ENCODE assay signal across 11 mouse cellular contexts in the genomic region with DNA sequence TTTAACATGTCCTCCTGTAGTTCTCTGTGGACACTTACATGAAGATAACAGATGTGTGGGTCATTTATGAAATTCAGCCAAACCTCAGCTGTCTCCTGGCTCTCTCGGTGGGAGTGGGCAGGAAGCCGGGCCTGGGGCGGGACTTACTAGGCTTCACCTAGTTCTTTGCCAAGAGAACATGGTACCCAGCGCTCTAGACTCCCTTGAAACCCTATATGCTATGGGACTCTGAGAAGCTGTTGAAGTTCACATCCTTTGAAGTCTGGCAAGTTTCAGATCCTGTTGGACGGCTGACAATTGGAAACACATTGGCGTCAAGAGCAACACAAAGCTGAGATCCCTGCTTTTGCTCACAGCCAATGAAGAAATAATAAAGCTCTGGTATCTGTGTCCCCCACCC. TPM values are rescaled to one million over a fixed set of nuclear protein-coding genes. Genes with fewer than 3 reads are reported as not detected.
DNase-seq lines count a peak whose midpoint lies in the region; ATAC-seq lines count a peak whose summit lies in the region.
"Had no signal": no experiment of that assay in that cellular context is flagged by ENCODE, and none has a peak within 500 bp of the region (broad histone marks: within the 10 kb centered on the region; RNA-seq: fewer than 3 reads in every experiment).

No protein-coding gene starts in this region.

- WGBS in limb, embryonic 11.5 days, result 21% methylated on average over 6 of the region's 6 CpGs

- no peak overlapping the region for H3K4me2 ChIP-seq in limb, embryonic 11.5 days (ENCODE audit: low read depth, severe bottlenecking)

- ATAC-seq in limb, embryonic 11.5 days (ENCODE audit: insufficient number of reproducible peaks, low FRiP score, low TSS enrichment, low read depth), result peak; percentile 70; the same call in 1 of the 2 replicates
- ATAC-seq in inflammation-experienced regulatory T-cells, adult 6 months, result no peak

- DNase-seq in left cerebral cortex, postnatal 10 days (ENCODE audit: extremely low spot score in 1 of 2, low spot score in 2 of 2), result peak; percentile 19 to 43
- DNase-seq in left cerebral cortex, adult 8-10 months (ENCODE audit: low spot score in 2 of 2), result no peak
- peak; percentile 24 for DNase-seq in brain, embryonic 18.5 days (ENCODE audit: low read depth, low spot score)
- peak; percentile 29 for DNase-seq in gastrocnemius, postnatal 25 days
- DNase-seq in limb, embryonic 11.5 days (ENCODE audit: low spot score), result peak; percentile 38
- DNase-seq in cerebellum, adult 9-11 months, result no peak
- DNase-seq in ovary, postnatal 36 days (ENCODE audit: low spot score), result no peak
- DNase-seq: liver had no signal

- no peak overlapping the region for H3K9ac ChIP-seq in limb, embryonic 11.5 days (ENCODE audit: low read length)

- H3K4me1 ChIP-seq in limb, embryonic 11.5 days (ENCODE audit: control insufficient read depth, insufficient read depth, low read length), result peaks cover 4% of the 10 kb centered on the region; the same call in 1 of the 2 replicates

- no peak overlapping the region for H3K4me3 ChIP-seq in limb, embryonic 11.5 days (ENCODE audit: low read depth, low read length)

- H3K27me3 ChIP-seq in limb, embryonic 11.5 days (ENCODE audit: control insufficient read depth, insufficient read depth, low read length), result no peaks in the 10 kb centered on the region

- no peaks in the 10 kb centered on the region for H3K9me3 ChIP-seq in limb, embryonic 11.5 days (ENCODE audit: control insufficient read depth, low read length)
- H3K9me3 ChIP-seq: G1E had no signal

- peak overlapping the region; percentile 21; the same call in 1 of the 2 replicates for H3K27ac ChIP-seq in limb, embryonic 11.5 days (replicated peaks; ENCODE audit: low read depth, low read length)

- H3K36me3 ChIP-seq in limb, embryonic 11.5 days (ENCODE audit: control insufficient read depth, insufficient read depth, low read length), result no peaks in the 10 kb centered on the region
- H3K36me3 ChIP-seq: G1E had no signal

- intact Hi-C loops in left cerebral cortex, postnatal 10 days (cut with DNase I), result no loop called here

RNA-seq across cellular contexts. Expression of a gene that starts 47.0 kb away (rescaled TPM):
- 1 to 10 TPM in 1 of 2 experiments, under 1 TPM in 1; 0.77 to 1.2 TPM for total RNA-seq in left cerebral cortex, postnatal 10 days (2021)
- total RNA-seq in left cerebral cortex, adult 8-10 months (2022), result under 1 TPM; 0.44 to 0.93 (median 0.54) TPM
- total RNA-seq in gastrocnemius, postnatal 25 days (2021), result 1 to 10 TPM; 2.4 to 4.7 TPM
- polyA plus RNA-seq in limb, embryonic 11.5 days (2014; fragmentation: Nextera tagmentation; extraction: Ambion mirVana), result 32.4 and 34.3 TPM in 2 replicates
- not detected for polyA plus RNA-seq in inflammation-experienced regulatory T-cells, adult 6 months (2017; shearing (Covaris generic))
- total RNA-seq: hematopoietic stem cell, adult 5-6 weeks had no signal
- polyA plus RNA-seq: G1E had no signal

Comparison
In these comparisons a context has a peak if more than half of its experiments do, and no peak if none do; other contexts are left out.
1. DNase-seq: peak in left cerebral cortex, postnatal 10 days (2 of 2), brain, embryonic 18.5 days (single experiment), gastrocnemius, postnatal 25 days (single experiment) and limb, embryonic 11.5 days (single experiment); none in left cerebral cortex, adult 8-10 months (0 of 2), cerebellum, adult 9-11 months (single experiment) and ovary, postnatal 36 days (single experiment).